8 mouse cellular contexts compared by ENCODE assay signal in genomic region chr14:60736591-60737192, GRCm38 (mm10). TPM values are rescaled to one million over a fixed set of nuclear protein-coding genes. Genes with fewer than 3 reads are reported as not detected.
A peak's percentile ranks its signal among the peaks of the same experiment; 100 is the strongest.
DNase-seq lines count a peak whose midpoint lies in the region; ATAC-seq and TF ChIP-seq lines count a peak whose summit lies in the region.

No protein-coding gene starts in this region.

- no peaks in the 10 kb centered on the region for H3K9me3 ChIP-seq in intestine, postnatal 0 days (ENCODE audit: control insufficient read depth)

- peak; percentile 25; the same call in 1 of the 2 replicates for TF ChIP-seq POLR2A in bone marrow, adult 2 months (IDR thresholded peaks at IDR 0.05; ENCODE audit: borderline replicate concordance, control insufficient read depth, low read depth, low read length)
- no peak for TF ChIP-seq POLR2A in small intestine, adult 2 months (IDR thresholded peaks at IDR 0.05; ENCODE audit: low read depth, low read length)

- peak; percentile 58 for ATAC-seq in intestine, postnatal 0 days

- peak overlapping the region; percentile 94 for H3K27ac ChIP-seq in bone marrow, adult 2 months (ENCODE audit: control insufficient read depth, insufficient read depth, low read depth, low read length, poor library complexity)
- H3K27ac ChIP-seq in intestine, postnatal 0 days (ENCODE audit: low read depth, low read length) = peak overlapping the region; percentile 46
- H3K27ac ChIP-seq in small intestine, adult 2 months (ENCODE audit: insufficient read depth, low read depth, low read length) = peak overlapping the region; percentile 75

- DNase-seq in adrenal gland, adult 8-10 months = peak; percentile 45
- no peak for DNase-seq in adrenal gland, postnatal 4 days (ENCODE audit: low spot score in 2 of 2)
- peak; percentile 67 to 81 for DNase-seq in heart, adult 18-20 months
- peak; percentile 78 for DNase-seq in lung, postnatal 10 days
- no peak for DNase-seq in urinary bladder, postnatal 25 days (ENCODE audit: low spot score)

- H3K4me3 ChIP-seq in bone marrow, adult 2 months (replicated peaks; ENCODE audit: control insufficient read depth, low read depth, low read length) = peak overlapping the region; percentile 32
- no peak overlapping the region for H3K4me3 ChIP-seq in intestine, postnatal 0 days (ENCODE audit: low read depth, low read length)
- H3K4me3 ChIP-seq in small intestine, adult 2 months (ENCODE audit: low read depth, low read length) = peak overlapping the region; percentile 25; the same call in 1 of the 2 replicates

- TF ChIP-seq CTCF in bone marrow, adult 2 months (IDR thresholded peaks at IDR 0.05; ENCODE audit: control insufficient read depth, insufficient read depth, low read length) = no peak
- TF ChIP-seq CTCF in intestine, postnatal 0 days (IDR thresholded peaks at IDR 0.05; ENCODE audit: low read depth) = 0 out of 2 replicates have a peak, but pooled peaks have one; percentile 9
- TF ChIP-seq CTCF in small intestine, adult 2 months (IDR thresholded peaks at IDR 0.05; ENCODE audit: extremely low read depth, insufficient read length, insufficient replicate concordance, low read depth, low read length) = no peak

- no peaks in the 10 kb centered on the region for H3K27me3 ChIP-seq in intestine, postnatal 0 days (replicated peaks; ENCODE audit: control insufficient read depth, insufficient read depth, low read length)
- no peaks in the 10 kb centered on the region for H3K27me3 ChIP-seq in small intestine, adult 2 months (ENCODE audit: control insufficient read depth, insufficient read depth, low read length)

- 0 out of 2 replicates have a peak, but pooled peaks cover 5% of the 10 kb centered on the region for H3K36me3 ChIP-seq in intestine, postnatal 0 days (ENCODE audit: control insufficient read depth, insufficient read depth)
- H3K36me3 ChIP-seq in small intestine, adult 2 months (ENCODE audit: control insufficient read depth, insufficient read depth, low read length) = no peaks in the 10 kb centered on the region

- H3K4me1 ChIP-seq in bone marrow, adult 2 months (ENCODE audit: control insufficient read depth, insufficient read depth, low read length) = peaks cover 18% of the 10 kb centered on the region
- H3K4me1 ChIP-seq in intestine, postnatal 0 days (replicated peaks; ENCODE audit: control insufficient read depth, insufficient read depth, low read length) = peaks cover 6% of the 10 kb centered on the region; the same call in 1 of the 2 replicates
- peaks cover 24% of the 10 kb centered on the region for H3K4me1 ChIP-seq in small intestine, adult 2 months (ENCODE audit: control insufficient read depth, insufficient read depth, insufficient read length, low read length)

- WGBS in bone marrow, adult 2 months = 2% methylated on average over 4 of the region's 4 CpGs
- WGBS in intestine, postnatal 0 days = 29% methylated on average over 4 of the region's 4 CpGs
- 43% methylated on average over 4 of the region's 4 CpGs for WGBS in small intestine, adult 2 months

- H3K9ac ChIP-seq in intestine, postnatal 0 days (ENCODE audit: low read depth, low read length) = no peak overlapping the region

- H3K4me2 ChIP-seq in intestine, postnatal 0 days (replicated peaks; ENCODE audit: low read depth) = peak overlapping the region; percentile 30

RNA-seq across cellular contexts. Expression of gene C1qtnf9, which starts 31.2 kb away (rescaled TPM):
- total RNA-seq in adrenal gland, adult 8-10 months (2022) = 1 to 10 TPM; 2.3 to 6.0 (median 2.7) TPM
- 1 to 10 TPM; 4.1 to 4.2 TPM for total RNA-seq in adrenal gland, postnatal 4 days (2021)
- 0.68 TPM in 1 of 2 replicates, not detected in the other for polyA plus RNA-seq in bone marrow, adult 2 months (2011; ENCODE audit: insufficient read depth, insufficient read length, low replicate concordance, missing spikeins)
- 10 to 100 TPM; 42.7 to 47.8 TPM for total RNA-seq in heart, adult 18-20 months (2021)
- polyA plus RNA-seq in intestine, postnatal 0 days (2015; fragmentation: Nextera tagmentation; extraction: Ambion mirVana) = 1.4 and 1.6 TPM in 2 replicates
- 0.47 and 0.70 TPM in 2 replicates for polyA plus RNA-seq in small intestine, adult 2 months (2012; rRNA removed)

RNA-seq across cellular contexts. Expression of gene Mipep, which starts 47.7 kb away (rescaled TPM):
- total RNA-seq in adrenal gland, adult 8-10 months (2022) = 10 to 100 TPM; 38.3 to 40.6 (median 40.1) TPM
- 10 to 100 TPM; 28.7 to 29.1 TPM for total RNA-seq in adrenal gland, postnatal 4 days (2021)
- polyA plus RNA-seq in bone marrow, adult 2 months (2011; ENCODE audit: insufficient read depth, insufficient read length, low replicate concordance, missing spikeins) = 3.1 and 3.4 TPM in 2 replicates
- total RNA-seq in heart, adult 18-20 months (2021) = 10 to 100 TPM; 70.0 to 75.1 TPM
- polyA plus RNA-seq in intestine, postnatal 0 days (2015; fragmentation: Nextera tagmentation; extraction: Ambion mirVana) = 6.7 and 7.0 TPM in 2 replicates
- polyA plus RNA-seq in small intestine, adult 2 months (2012; rRNA removed) = 6.2 and 6.4 TPM in 2 replicates

Comparison
In these comparisons a context has a peak if more than half of its experiments do, and no peak if none do; other contexts are left out.
1. DNase-seq: peak in adrenal gland, adult 8-10 months (single experiment), heart, adult 18-20 months (2 of 2) and lung, postnatal 10 days (single experiment); none in adrenal gland, postnatal 4 days (0 of 2) and urinary bladder, postnatal 25 days (single experiment).
2. RNA of gene C1qtnf9, which starts 31.2 kb away (total RNA-seq): 42.7 to 47.8 TPM in heart, adult 18-20 months; 4.1 to 4.2 TPM in adrenal gland, postnatal 4 days and 2.3 to 6.0 TPM in adrenal gland, adult 8-10 months; every median in the first group is over 4 times any median in the second.
3. Peak in every context shown above with its lines, with median percentiles within 50 percentile points of each other: H3K27ac ChIP-seq.